Mouse (Mus musculus) embryonic facial prominence, embryonic 11.5 days (tissue): ENCODE results near the gene Ifitm2. TPM values are rescaled to one million over a fixed set of nuclear protein-coding genes. Genes with fewer than 3 reads are reported as not detected.
A peak's percentile ranks its signal among the peaks of the same experiment; 100 is the strongest.

Source experiments
- ATAC-seq: fragments of 200-750 bp; cut with Nextera tagmentation; replicated peaks from 2 replicates; pipeline ENCODE4 v1.8.0; 2017; ENCODE audit warnings: low read depth; ENCODE audit not compliant: insufficient number of reproducible peaks, low FRiP score, low TSS enrichment
- DNase-seq: peaks from one replicate; pipeline ENCODE4 v3.0.0-alpha.2; 2015; ENCODE audit warnings: low spot score
- H3K27ac ChIP-seq: fragments of 300-500 bp; sonication (generic); replicated peaks from 2 replicates; pipeline ENCODE4 v1.5.1; 2014; ENCODE audit warnings: mild to moderate bottlenecking, low read depth, low read length, control low read depth
- H3K27me3 ChIP-seq: fragments of 300-500 bp; sonication (generic); 2 replicates; pipeline ENCODE4 v1.6.1; 2014; ENCODE audit warnings: mild to moderate bottlenecking, low read length, moderate library complexity, mixed read lengths; ENCODE audit not compliant: control insufficient read depth, insufficient read depth
- H3K36me3 ChIP-seq: fragments of 300-500 bp; sonication (generic); replicated peaks from 2 replicates; pipeline ENCODE4 v1.6.1; 2014; ENCODE audit warnings: low read depth, mild to moderate bottlenecking, low read length, moderate library complexity, mixed read lengths; ENCODE audit not compliant: control insufficient read depth, insufficient read depth
- H3K4me1 ChIP-seq: fragments of 300-500 bp; sonication (generic); 2 replicates; pipeline ENCODE4 v1.6.1; 2014; ENCODE audit warnings: low read length, mixed read lengths; ENCODE audit not compliant: control insufficient read depth, insufficient read depth
- H3K4me2 ChIP-seq: fragments of 300-500 bp; sonication (generic); 2 replicates; pipeline ENCODE4 v1.6.1; 2014; ENCODE audit warnings: low read depth, mild to moderate bottlenecking, control low read depth, low read length, moderate library complexity
- H3K4me3 ChIP-seq: fragments of 300-500 bp; sonication (generic); 2 replicates; pipeline ENCODE4 v1.5.1; 2014; ENCODE audit warnings: low read depth, low read length, control low read depth
- H3K9ac ChIP-seq: fragments of 300-500 bp; sonication (generic); replicated peaks from 2 replicates; pipeline ENCODE4 v1.6.1; 2014; ENCODE audit warnings: mild to moderate bottlenecking, control low read depth, low read length
- H3K9me3 ChIP-seq: fragments of 300-500 bp; sonication (generic); replicated peaks from 2 replicates; pipeline ENCODE4 v1.6.1; 2016; ENCODE audit warnings: mild to moderate bottlenecking, low read length, inconsistent platforms, mixed read lengths; ENCODE audit not compliant: control insufficient read depth
- WGBS: fragments of 180-500 bp; shearing (Covaris S2); extraction: QIAGEN DNeasy Blood & Tissue Kit; methylation state at CpG from one replicate; pipeline ENCODE4 v1.1.7; 2014; 5-methylcytosine and 5-hydroxymethylcytosine counted together
- polyA plus RNA-seq: library from polyadenylated mRNA; unstranded; fragments of >200 nt; fragmentation: Nextera tagmentation; extraction: Ambion mirVana; gene quantifications from 2 replicates; pipeline ENCODE4 v1.2.1, GENCODE M21; 2014

Gene Ifitm2
- polyA plus RNA-seq, 1 experiment from 2014 or later, result 595 TPM

DNA sequence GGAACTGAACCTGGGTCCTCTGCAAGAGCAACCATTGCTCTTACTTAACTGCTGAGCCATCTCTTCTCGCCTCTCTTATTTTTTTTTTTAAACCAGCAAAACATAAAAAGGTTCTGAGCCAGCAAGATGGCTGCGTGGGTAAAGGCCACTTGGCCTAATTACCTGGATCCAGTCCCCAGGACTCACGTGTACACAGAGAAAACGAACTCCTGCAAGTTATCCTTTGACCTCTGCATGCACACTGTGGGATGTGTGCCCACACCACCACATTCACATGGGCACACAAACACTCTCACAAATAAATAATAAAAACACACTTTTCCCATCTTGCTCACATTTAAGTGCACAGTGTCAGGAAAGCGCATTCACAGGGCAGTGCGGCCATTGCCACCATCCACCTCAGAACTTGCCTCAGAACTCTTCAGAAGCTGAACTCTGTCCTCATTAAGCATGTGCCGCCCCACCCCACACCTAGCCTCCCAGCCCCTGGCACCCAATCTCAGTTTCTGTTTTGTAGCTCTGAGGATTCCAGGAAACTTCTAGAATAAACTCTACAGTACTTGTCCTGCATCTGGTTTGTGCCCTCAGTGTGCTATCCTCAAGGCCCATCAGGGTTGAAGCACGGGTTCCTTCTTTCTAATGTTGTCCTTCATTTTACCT is 41.6 kb downstream of the Ifitm2 start:
- Histone ChIP-seq H3K36me3 (no peaks in the 10 kb centered on the region), H3K4me1 (no peaks in the 10 kb centered on the region), H3K9me3 (no peaks in the 10 kb centered on the region), H3K27ac (no peak overlapping the region), H3K4me2 (no peak overlapping the region), H3K9ac (no peak overlapping the region), H3K27me3 (no peaks in the 10 kb centered on the region), H3K4me3 (no peak overlapping the region)
- ATAC-seq (no peak), DNase-seq (no peak)
- 84% methylated on average over 8 of the region's 8 CpGs for WGBS

DNA sequence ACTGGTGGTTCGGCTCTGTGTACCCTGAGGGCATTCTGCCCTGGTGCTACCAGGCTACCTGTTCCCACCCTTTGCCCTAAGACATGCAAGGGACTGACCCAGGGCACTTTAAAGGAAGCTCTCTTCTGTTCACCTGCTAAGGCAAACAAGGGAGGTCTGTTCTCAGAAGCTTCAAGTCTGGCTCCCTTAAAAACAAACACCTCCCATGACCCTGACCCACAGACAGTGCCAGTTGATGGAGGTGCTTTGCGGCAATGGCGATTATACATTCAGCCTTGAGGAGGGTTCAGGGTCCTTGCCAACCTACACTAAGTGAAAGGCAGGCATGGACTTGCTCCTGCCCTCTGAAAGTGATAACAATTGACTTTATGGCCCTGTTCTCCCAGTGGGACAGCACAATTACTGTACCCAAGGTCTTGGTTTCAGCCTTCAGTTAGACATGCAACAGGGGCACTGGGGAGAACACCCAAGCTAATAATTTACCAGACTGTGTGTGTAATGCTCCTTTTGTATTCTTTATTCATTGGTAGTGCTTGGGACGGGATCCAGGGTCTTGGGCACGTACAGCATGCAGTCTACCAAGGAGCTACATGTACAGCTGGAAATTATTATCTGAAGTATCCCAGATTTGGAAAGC is 42.8 kb downstream of the Ifitm2 start:
- no peak for ATAC-seq
- no peak overlapping the region for H3K27ac ChIP-seq
- H3K4me2 ChIP-seq, result no peak overlapping the region
- H3K36me3 ChIP-seq, result no peaks in the 10 kb centered on the region
- DNase-seq, result no peak
- no peak overlapping the region for H3K4me3 ChIP-seq
- WGBS, result 64% methylated on average over 5 of the region's 5 CpGs
- H3K9me3 ChIP-seq, result no peaks in the 10 kb centered on the region
- no peak overlapping the region for H3K9ac ChIP-seq
- no peaks in the 10 kb centered on the region for H3K27me3 ChIP-seq
- no peaks in the 10 kb centered on the region; the same call in 1 of the 2 replicates for H3K4me1 ChIP-seq

DNA sequence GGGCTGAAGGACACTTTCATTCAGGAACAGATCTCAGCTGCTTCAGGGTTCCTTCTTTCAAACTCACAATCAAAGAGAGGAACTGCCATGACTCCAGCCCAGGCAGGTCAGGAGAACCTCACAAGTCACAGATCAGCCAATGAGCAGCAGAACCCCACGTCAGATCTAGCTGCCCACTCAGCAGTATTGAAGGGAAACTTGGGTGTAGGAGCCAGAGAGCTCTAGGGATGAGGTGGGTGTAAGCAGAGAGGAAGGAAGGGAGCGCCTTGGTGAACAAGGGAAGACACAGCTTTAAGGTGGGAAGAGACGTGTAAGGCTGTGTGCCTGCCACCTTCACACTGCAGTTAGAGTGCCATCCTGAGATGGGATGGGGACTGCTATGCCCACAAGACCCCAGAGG is 43.5 kb downstream of the Ifitm2 start:
- Histone ChIP-seq H3K27me3 (no peaks in the 10 kb centered on the region), H3K4me1 (no peaks in the 10 kb centered on the region; the same call in 1 of the 2 replicates), H3K27ac (no peak overlapping the region), H3K4me3 (no peak overlapping the region), H3K36me3 (no peaks in the 10 kb centered on the region), H3K9me3 (no peaks in the 10 kb centered on the region), H3K9ac (no peak overlapping the region), H3K4me2 (no peak overlapping the region)
- 77% methylated on average over 3 of the region's 3 CpGs for WGBS
- no peak for ATAC-seq
- no peak for DNase-seq

DNA sequence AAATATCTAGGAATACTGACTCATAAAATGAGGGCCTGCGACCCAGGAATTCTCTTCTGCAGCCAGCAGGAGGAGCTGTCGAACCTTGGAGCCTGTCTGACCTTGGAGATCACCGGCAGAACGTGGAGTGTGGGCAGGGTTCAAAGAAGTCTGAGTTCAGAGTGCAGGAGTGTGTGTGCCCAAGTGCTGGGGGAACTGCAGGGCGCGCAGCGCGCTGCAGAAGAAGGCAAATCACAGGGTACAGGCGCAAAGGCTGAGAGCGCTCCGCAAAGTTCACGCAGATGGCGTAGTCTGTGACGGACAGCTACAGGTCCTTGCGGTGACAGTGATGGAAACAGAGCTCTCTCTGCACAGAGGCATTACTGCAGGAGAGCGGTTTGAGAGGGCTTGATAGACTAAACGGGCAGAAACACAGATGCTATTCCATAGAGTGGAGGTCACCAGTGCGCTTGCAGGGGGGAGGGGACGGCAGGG is 47.1 kb downstream of the Ifitm2 start:
- peak overlapping the region; percentile 47; the same call in 1 of the 2 replicates for H3K9ac ChIP-seq
- H3K4me1 ChIP-seq, result no peaks in the 10 kb centered on the region; the same call in 1 of the 2 replicates
- peak overlapping the region; percentile 74 for H3K4me2 ChIP-seq
- WGBS, result under 1% methylated on average over 19 of the region's 19 CpGs
- no peaks in the 10 kb centered on the region for H3K36me3 ChIP-seq
- no peaks in the 10 kb centered on the region for H3K9me3 ChIP-seq
- H3K4me3 ChIP-seq, result peak overlapping the region; percentile 34
- ATAC-seq, result peak; percentile 82
- no peaks in the 10 kb centered on the region for H3K27me3 ChIP-seq
- peak; percentile 92 for DNase-seq
- no peak overlapping the region for H3K27ac ChIP-seq

DNA sequence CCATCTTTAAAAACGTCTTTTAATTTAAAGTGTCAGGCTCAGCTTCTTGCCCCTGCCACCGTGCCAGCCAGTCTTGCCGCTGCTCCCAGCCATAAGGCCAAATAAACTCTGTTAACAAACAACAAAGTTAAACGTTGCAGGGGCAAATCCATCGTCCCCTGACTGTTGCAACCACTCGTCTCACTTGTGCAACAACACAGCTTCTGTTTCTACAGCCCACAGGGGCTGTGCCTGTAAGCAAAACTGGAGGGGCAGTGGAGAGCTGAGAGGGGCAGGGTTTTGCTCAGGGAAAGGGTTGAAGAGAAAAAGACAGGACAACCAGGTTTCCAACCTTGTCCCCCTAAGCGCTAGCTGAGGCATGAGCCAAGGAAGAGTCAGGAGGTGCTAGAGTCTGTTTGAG is 47.6 kb downstream of the Ifitm2 start:
- Histone ChIP-seq H3K4me1 (no peaks in the 10 kb centered on the region; the same call in 1 of the 2 replicates), H3K4me2 (no peak overlapping the region), H3K9me3 (no peaks in the 10 kb centered on the region), H3K27ac (no peak overlapping the region), H3K4me3 (no peak overlapping the region), H3K36me3 (no peaks in the 10 kb centered on the region), H3K9ac (no peak overlapping the region; the same call in 1 of the 2 replicates), H3K27me3 (no peaks in the 10 kb centered on the region)
- DNase-seq, result no peak
- ATAC-seq, result no peak
- WGBS, result 48% methylated on average over 7 of the region's 7 CpGs

DNA sequence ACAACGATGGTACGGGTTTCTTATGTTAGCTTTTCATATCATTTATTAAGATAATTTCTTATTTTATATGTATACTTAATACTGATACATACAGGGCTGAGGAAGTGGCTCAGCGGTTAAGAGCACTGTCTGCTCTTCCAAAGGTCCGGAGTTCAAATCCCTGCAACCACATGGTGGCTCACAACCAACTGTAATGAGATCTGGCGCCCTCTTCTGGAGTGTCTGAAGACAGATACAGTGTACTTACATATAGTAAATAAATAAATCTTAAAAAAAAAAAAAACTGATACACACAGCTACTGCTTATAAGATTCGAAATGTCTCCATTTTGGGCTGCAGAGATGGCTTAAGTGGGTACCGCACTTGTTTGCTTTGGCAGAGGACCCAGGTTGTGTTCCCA is 48.1 kb downstream of the Ifitm2 start:
- H3K4me2 ChIP-seq, result no peak overlapping the region
- WGBS, result 83% methylated on average over 7 of the region's 7 CpGs
- ATAC-seq, result no peak

DNA sequence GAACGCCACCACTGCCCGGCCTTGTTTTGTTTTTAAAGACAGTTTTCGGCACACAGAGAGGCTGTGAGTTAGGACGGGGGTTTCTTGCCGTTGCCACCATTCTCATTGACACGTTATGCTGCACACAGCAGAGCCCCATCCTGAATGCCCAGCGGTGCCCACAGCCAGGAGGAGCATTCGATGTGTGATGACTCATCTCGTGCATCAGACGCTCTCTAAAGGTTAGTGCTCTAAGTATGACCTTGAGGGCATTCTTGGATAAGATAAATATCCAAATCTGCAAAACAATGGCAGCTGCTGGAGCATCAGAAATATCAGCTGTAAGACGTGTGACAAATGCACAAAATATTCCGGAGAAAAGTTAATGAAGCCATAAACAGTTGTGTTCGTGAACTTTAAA is 48.7 kb downstream of the Ifitm2 start:
- 85% methylated on average over 13 of the region's 13 CpGs for WGBS
- no peak for DNase-seq
- Histone ChIP-seq H3K27ac (no peak overlapping the region), H3K4me3 (no peak overlapping the region), H3K36me3 (no peaks in the 10 kb centered on the region), H3K9ac (no peak overlapping the region), H3K9me3 (no peaks in the 10 kb centered on the region), H3K27me3 (no peaks in the 10 kb centered on the region), H3K4me2 (no peak overlapping the region), H3K4me1 (no peaks in the 10 kb centered on the region; the same call in 1 of the 2 replicates)
- ATAC-seq, result no peak

More for the DNA sequence above, 48.1 kb downstream of the Ifitm2 start:
- no peak overlapping the region for H3K9ac ChIP-seq
- H3K4me1 ChIP-seq, result no peaks in the 10 kb centered on the region; the same call in 1 of the 2 replicates
- H3K27me3 ChIP-seq, result no peaks in the 10 kb centered on the region
- H3K27ac ChIP-seq, result no peak overlapping the region
- no peaks in the 10 kb centered on the region for H3K9me3 ChIP-seq
- no peak overlapping the region for H3K4me3 ChIP-seq
- no peak for DNase-seq
- no peaks in the 10 kb centered on the region for H3K36me3 ChIP-seq

DNA sequence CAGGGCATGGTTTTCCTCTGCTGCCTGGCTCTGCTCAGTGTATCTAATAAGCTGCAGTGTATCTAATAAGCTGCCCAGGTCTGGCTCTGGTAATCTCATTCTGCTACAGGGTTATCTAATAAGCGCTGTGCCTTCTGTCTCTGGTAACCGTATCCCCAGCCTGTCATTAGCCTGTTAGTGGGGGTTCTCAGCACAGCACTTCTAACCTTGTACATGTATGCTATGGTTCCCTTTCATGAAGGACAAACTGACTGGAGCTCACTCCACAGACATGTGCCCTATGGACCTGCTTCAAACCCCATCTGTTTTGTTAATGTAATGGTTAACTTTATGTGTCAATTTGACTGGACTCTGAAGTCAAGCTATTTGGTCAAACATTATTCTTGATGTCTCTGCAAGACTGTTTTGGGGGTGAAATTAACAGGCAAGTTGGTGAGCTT is 50.1 kb downstream of the Ifitm2 start:
- Histone ChIP-seq H3K9me3 (no peaks in the 10 kb centered on the region), H3K36me3 (no peaks in the 10 kb centered on the region), H3K4me1 (no peaks in the 10 kb centered on the region; the same call in 1 of the 2 replicates), H3K4me2 (no peak overlapping the region), H3K9ac (no peak overlapping the region), H3K27me3 (no peaks in the 10 kb centered on the region), H3K4me3 (no peak overlapping the region), H3K27ac (no peak overlapping the region)
- ATAC-seq (no peak), DNase-seq (no peak)
- WGBS, result 78% methylated on average over 2 of the region's 2 CpGs
